Mouse (Mus musculus) macrophage (primary cell): Measurements from ENCODE around the gene Il11ra1. TPM values are rescaled to one million over a fixed set of nuclear protein-coding genes. Genes with fewer than 3 reads are reported as not detected.
"Not testable (repeated sequence)": the region's sequence is repeated elsewhere in the genome, so short reads cannot be mapped to it uniquely, and the experiment has no call there.

Source experiments
- H3K27ac ChIP-seq: fragments of 350-480 bp; formaldehyde crosslinking; 2 replicates; pipeline ENCODE4 v1.9.0; 2021
- H3K36me3 ChIP-seq: fragments of 350-480 bp; formaldehyde crosslinking; 2 replicates; pipeline ENCODE4 v1.9.0; 2021; ENCODE audit errors: inconsistent target
- H3K4me3 ChIP-seq: fragments of 350-480 bp; formaldehyde crosslinking; 2 replicates; pipeline ENCODE4 v1.9.0; 2021; ENCODE audit errors: inconsistent target
- H3K79me2 ChIP-seq: fragments of 350-480 bp; formaldehyde crosslinking; 2 replicates; pipeline ENCODE4 v1.9.0; 2021; ENCODE audit errors: inconsistent target
- WGBS: methylation state at CpG from one replicate; pipeline ENCODE4 v1.1.7; 2026; ENCODE audit warnings: inconsistent platforms; ENCODE audit not compliant: missing documents; 5-methylcytosine and 5-hydroxymethylcytosine counted together
- polyA plus RNA-seq: library from polyadenylated mRNA; stranded (reverse); fragments of 250-400 nt; gene quantifications from 3 replicates; pipeline ENCODE4 v1.2.4, GENCODE M21; 2018; ENCODE audit warnings: inconsistent platforms

Gene Il11ra1
- polyA plus RNA-seq, 1 experiment from 2014 or later = 34.7 TPM

GRCm38 (mm10) chr4:41685882-41686492, 13.8 kb upstream of the Il11ra1 start:
- H3K36me3 ChIP-seq, H3K79me2 ChIP-seq, H3K4me3 ChIP-seq, H3K27ac ChIP-seq: not testable (repeated sequence)
- 70% methylated on average over 6 of the region's 10 CpGs for WGBS

DNA sequence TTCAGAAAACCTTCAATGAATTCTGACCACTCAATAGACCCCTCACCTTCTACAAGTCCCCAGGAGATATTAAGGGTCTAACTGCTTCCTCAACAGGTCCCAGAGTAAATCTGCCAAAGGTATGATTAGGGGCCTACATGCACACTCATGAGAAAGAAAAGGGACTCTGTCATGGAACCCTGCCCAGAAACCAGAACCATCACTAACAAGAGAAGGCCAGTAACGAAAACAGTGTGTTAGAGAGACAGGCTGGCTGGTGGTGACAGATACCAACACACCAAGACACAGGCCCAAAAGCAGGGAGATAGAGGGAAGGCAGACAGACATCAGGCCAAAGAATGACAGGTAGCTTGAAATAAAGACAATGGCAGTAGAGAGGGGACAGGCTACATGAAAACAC, 11.2 kb upstream of the Il11ra1 start:
- not testable (repeated sequence) for H3K79me2 ChIP-seq, H3K4me3 ChIP-seq, H3K36me3 ChIP-seq, H3K27ac ChIP-seq
- 100% methylated on average over 1 of the region's 1 CpGs for WGBS

DNA sequence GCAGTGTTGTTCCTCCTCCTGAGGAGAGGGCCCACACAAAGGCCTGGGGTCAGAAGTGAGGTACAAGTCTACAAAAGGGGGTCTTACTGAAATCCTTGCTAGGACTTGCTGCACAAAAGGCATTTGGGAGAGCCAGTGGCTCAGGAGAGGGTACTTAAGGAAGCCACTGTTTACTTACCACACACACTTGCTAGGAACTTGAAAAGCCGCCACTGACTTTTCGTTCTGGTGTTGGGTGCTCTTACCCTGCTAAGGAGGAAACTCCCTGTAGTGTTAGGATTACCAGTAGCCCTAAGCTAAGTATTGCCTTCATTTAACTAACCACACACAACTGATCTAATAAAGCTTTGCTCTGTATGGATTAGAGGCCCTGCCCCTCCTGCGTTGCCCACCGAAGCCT, 9.8 kb upstream of the Il11ra1 start:
- no CpG with 5 or more reads among the region's 4 CpGs for WGBS
- H3K4me3 ChIP-seq, H3K79me2 ChIP-seq, H3K27ac ChIP-seq, H3K36me3 ChIP-seq: not testable (repeated sequence)

- not testable (repeated sequence) for H3K4me3 ChIP-seq
- 18% methylated on average over 4 of the region's 4 CpGs for WGBS
Measured at GRCm38 (mm10) chr4:41693511-41693910, 6.3 kb upstream of the Il11ra1 start.

DNA sequence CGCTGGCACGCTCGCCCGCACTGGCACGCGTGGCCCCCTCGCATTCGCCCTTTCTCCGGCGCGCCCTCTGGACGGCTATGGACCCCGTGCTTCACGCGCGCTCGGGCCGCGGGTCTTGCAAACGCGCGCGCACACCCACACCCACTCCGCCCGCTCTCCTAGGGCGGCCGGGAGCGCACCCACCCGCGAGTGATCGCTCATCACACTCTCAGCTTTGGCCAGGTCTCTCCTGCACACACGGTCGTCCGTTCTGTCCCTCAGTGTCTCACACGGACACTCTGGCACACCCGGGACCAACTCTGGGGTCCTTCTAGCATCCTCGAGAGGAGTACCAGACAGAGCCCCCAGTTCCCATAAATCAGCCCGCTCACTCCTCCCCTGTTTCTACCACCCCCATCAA, 4.0 kb upstream of the Il11ra1 start:
- H3K79me2 ChIP-seq, H3K4me3 ChIP-seq, H3K36me3 ChIP-seq, H3K27ac ChIP-seq: not testable (repeated sequence)
- WGBS = 9% methylated on average over 9 of the region's 38 CpGs

More at GRCm38 (mm10) chr4:41693511-41693910, 6.3 kb upstream of the Il11ra1 start:
- H3K79me2 ChIP-seq, H3K36me3 ChIP-seq, H3K27ac ChIP-seq: not testable (repeated sequence)

DNA sequence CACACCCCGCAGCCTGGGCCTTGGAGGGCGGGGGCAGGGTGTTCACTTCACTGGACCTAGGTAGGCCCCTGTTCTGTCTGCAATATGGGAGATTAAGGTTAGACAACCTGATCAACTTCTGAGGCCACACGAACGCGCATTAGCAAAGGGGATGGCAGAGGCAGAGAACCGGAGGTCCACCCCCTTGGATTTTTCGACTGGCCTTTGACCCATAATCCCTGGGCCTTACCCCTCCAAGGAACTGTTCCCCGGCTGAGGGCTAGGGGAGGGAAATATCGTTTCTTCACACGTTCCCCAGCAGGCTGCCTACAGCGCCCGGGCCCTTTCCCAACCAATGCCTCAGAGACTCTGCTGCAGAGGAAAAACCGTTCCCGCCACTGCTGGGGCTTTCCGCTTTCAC, 3.3 kb upstream of the Il11ra1 start:
- WGBS = 1% methylated on average over 8 of the region's 15 CpGs
- H3K27ac ChIP-seq, H3K79me2 ChIP-seq, H3K36me3 ChIP-seq, H3K4me3 ChIP-seq: not testable (repeated sequence)

- H3K27ac ChIP-seq, H3K79me2 ChIP-seq, H3K4me3 ChIP-seq, H3K36me3 ChIP-seq: not testable (repeated sequence)
- 8% methylated on average over 5 of the region's 40 CpGs for WGBS
Measured at GRCm38 (mm10) chr4:41696930-41697841, 2.6 kb upstream of the Il11ra1 start, which contains the start of gene Cntfr. Gene Cntfr, minus strand, starts transcription at chr4:41697089.

DNA sequence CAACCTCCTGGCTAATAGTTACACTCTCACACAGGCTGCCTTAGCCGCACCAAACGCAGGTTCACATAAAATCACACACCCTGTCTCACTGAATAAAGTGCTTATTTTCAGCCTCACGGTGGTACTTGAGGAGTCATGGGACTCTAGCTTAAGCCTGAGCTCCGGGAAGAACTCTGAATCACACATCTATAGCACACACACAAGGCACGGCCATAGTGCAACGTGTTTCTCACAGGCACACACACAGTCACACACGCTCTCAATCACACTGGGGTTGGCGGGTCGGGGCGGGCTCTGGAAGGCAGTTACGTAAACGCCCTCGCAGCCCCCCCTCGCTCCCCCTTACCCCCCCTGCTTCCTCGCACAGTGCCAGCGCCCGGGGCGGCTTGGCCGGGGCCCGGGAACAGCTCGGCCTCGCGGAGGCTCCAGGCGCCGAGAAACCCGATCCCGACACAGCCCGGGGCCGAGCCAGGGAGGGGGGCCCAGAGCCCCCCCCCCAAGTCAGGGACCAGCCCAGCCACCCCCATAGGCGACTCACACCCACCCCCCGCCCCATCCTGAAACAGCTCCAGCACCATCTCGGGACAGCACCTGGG, 1.3 kb upstream of the Il11ra1 start:
- not testable (repeated sequence) for H3K36me3 ChIP-seq, H3K79me2 ChIP-seq, H3K27ac ChIP-seq, H3K4me3 ChIP-seq
- no CpG with 5 or more reads among the region's 32 CpGs for WGBS

DNA sequence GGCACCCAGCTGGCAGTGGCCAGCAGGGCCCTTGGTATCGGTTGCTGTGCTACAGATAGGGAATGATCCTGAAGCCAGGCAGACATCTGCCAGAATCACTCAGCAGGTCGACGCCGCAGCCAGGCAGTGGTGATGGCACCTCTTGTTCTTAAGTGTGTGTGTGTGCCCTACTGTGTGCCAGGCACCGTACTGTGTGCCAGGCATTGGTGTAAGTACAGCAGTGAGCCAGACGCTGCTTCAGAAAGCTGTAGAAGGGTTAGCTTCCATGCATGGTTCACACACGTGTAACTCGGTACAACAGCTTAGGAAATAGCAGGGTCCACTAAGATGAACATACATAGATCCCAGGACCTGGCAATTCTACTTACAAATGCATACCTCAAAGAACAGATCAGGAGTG, 435 bp downstream of the Il11ra1 start:
- not testable (repeated sequence) for H3K27ac ChIP-seq, H3K4me3 ChIP-seq, H3K79me2 ChIP-seq, H3K36me3 ChIP-seq
- WGBS = no CpG with 5 or more reads among the region's 8 CpGs

- 94% methylated on average over 2 of the region's 2 CpGs for WGBS
- not testable (repeated sequence) for H3K36me3 ChIP-seq, H3K79me2 ChIP-seq, H3K27ac ChIP-seq, H3K4me3 ChIP-seq
Measured at GRCm38 (mm10) chr4:41702226-41702625, 2.4 kb downstream of the Il11ra1 start.

DNA sequence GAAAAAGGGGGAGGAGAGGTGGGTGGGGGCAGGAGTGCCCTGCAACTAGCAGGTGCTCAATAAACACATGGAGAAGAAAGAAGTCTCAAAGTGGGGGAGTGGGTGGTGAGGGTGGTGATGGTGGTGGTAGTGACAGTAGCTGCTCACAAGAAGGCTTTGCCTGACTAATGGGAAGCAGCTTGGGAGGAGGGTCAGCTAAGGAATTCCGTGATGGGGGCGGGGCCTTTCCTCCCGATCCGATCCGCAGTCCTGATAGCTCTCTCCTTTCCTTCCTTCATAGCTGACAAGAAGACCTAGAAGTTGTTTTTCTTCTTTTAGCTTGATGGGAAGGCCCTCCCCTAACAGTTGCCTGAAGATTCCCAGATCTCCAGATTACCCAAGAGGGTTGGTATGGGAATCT, 4.9 kb downstream of the Il11ra1 start:
- no peak overlapping the region for H3K4me3 ChIP-seq
- no peak overlapping the region for H3K27ac ChIP-seq
- 44% methylated on average over 5 of the region's 5 CpGs for WGBS
- H3K79me2 ChIP-seq = no peaks in the 10 kb centered on the region
- no peaks in the 10 kb centered on the region for H3K36me3 ChIP-seq

- no peak overlapping the region for H3K27ac ChIP-seq
- no peak overlapping the region for H3K4me3 ChIP-seq
- H3K79me2 ChIP-seq = no peaks in the 10 kb centered on the region
- WGBS = 81% methylated on average over 19 of the region's 19 CpGs
- H3K36me3 ChIP-seq = no peaks in the 10 kb centered on the region
Measured at GRCm38 (mm10) chr4:41705922-41706754, 6.3 kb downstream of the Il11ra1 start.

- no peak overlapping the region for H3K4me3 ChIP-seq
- H3K36me3 ChIP-seq = no peaks in the 10 kb centered on the region
- H3K79me2 ChIP-seq = no peaks in the 10 kb centered on the region
- H3K27ac ChIP-seq = no peak overlapping the region
- 13% methylated on average over 13 of the region's 13 CpGs for WGBS
Measured at GRCm38 (mm10) chr4:41707011-41707535, 7.3 kb downstream of the Il11ra1 start.

DNA sequence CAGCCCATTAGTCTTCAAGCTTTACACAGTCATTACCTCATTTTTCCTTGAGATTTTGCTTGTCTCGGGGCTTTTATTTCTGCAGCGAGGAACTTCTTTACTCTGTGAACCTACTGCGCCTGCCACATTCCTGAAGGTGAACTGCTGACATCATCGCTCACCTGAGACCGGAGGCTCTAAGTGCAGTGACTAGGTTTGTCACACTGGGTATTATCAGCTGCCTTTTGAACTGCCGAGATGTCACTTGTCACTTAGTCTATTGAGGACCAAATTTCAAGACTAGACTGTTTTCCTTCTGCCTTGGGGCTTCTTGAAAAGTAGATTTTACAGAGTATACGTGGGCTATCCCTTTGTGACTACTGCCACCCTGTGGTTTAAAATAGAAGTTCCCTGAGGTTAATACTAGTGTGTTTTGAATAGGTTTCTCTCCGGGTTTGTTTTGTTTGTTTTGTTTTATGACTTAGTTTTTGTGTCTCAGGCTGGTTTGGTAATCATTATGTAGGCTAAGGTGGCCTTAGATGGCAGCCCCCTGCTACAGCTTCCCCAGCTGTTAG, 8.5 kb downstream of the Il11ra1 start:
- Histone ChIP-seq H3K79me2 (no peaks in the 10 kb centered on the region; the same call in 1 of the 2 replicates), H3K4me3 (no peak overlapping the region), H3K27ac (no peak overlapping the region), H3K36me3 (no peaks in the 10 kb centered on the region)
- WGBS = 53% methylated on average over 7 of the region's 8 CpGs
